Mouse (Mus musculus) c-Kit-positive CD71-negative TER-119-negative erythroid progenitor cells, embryonic 14.5 days (primary cell): ENCODE results near the gene Lmx1b.

Experiments
- DNase-seq: peaks from one replicate; pipeline ENCODE4 v3.0.0-alpha.2; 2013; ENCODE audit warnings: low read depth

Lmx1b gene

GRCm38 (mm10) chr2:33543429-33544202 is 96.7 kb downstream of the Lmx1b start:
- no peak for DNase-seq

- DNase-seq = peak; percentile 57
Measured at GRCm38 (mm10) chr2:33542696-33543428, 97.4 kb downstream of the Lmx1b start.

- DNase-seq = no peak
Measured at GRCm38 (mm10) chr2:33525274-33526055, 114.8 kb downstream of the Lmx1b start.

GRCm38 (mm10) chr2:33515856-33516255 is 124.5 kb downstream of the Lmx1b start:
- no peak for DNase-seq

- DNase-seq = no peak
Measured at GRCm38 (mm10) chr2:33515431-33515830, 124.9 kb downstream of the Lmx1b start.
